Mouse (Mus musculus) kidney, postnatal 36 days (tissue): ENCODE data around the gene Ppm1n.

Source experiments
- DNase-seq, 2 experiments: peaks; one replicate each; pipeline ENCODE4 v3.0.0; 2021 to 2022; ENCODE audit warnings: mixed read lengths in 2 of 2

The Ppm1n gene

DNA sequence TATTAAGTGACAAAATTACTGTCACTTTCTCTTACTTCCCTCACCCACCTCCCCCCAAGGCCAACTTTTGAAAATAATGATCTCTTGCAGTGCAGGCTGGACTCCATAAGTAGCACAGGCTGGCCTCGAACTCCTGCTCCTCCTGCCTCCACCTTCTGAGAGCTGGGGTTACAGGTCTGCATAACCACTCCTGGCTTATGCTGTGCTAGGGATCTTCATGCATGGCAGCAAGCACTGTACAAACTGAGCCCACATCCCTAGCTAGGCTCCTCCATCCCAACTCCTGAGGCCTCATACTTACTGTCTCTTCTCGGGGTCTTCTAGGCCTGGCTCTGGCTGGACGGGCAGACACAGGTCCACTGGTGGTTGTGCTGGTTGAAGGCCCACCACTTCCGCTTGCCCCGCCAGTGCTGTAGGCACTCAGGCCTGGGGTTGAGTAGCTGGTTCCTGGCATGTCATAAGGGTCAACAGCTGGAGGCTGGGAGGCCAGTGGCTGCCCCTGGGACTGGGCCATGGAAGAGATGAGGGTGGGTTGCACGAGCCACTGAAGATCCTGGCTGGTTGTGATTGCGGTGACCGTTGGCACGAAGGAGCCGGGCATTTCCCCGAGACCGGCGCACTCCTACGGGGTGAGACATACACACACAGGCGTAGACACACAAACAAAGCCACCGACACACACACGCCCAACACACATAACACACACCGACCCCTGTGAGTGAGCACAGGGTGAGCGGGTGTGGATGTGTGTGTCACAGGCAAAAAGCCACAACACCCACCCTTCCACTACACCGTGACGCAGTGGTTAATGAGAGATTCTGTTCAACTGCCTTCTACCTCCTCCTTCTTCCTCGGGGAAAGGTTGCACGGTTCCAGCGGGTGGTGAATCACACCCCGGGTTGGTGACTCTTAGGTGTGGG lies 27.2 kb upstream of the Ppm1n start:
- DNase-seq = no peak

DNA sequence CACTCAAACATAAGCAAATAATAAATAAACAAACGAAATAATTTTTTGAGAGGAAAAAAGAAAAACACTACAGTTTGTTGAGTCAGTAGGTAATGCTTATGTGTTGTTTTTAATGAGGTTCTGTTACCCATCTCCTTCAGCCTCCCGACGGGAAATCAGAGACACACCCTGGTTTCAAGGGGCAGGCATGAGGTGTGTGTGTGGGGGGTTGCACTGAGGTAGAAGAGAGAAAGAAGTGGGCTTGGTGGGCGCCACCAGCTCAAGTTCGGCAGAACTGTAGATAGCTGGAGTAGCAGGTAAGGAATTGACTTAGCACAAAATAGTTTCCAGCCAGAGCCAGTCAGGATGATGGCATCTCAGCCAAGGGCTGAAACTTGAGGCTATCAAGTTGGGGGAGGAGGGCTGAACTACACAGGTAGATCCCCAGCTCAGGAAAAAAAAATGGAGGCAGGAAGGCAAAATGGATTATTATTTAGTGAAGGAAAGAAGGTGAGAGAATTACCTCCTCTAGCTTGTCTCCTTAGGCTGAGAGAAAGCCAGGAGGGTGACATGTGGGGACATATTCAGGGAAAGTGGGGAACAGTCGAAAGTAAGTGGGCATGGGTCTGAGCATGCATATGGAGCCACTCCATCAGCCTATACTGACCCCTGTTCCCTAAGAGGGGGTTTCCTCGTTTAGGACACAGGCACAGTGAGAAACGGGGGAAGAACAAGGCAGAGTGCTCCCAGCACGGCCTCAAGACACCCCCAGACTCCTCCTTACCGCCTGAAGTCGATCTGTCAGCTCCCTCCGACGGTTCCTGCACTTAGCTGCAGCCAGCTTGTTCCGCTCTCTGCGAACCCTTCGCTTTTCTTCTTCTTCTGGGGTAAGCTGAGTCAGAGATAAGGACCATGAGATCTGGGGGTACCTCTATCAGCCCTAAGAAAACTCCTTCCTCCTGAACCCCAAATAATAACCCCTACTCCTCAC lies 26.2 kb upstream of the Ppm1n start:
- no peak for DNase-seq

DNA sequence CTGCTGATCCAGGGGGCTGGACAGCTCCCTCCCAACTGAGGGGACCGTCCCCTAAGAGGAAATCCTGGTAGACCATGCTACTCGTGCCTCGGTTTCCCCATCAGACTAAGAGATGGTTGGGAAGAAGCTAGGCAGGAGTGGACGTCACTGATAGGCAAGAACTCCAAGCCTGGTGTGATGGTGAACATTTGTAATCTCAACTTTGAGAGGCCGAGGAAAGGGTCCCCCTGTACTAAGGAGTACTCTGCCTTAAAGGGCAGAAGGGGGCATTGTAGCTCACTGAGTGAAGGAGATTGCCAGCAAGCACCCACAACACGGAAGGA lies 25.5 kb upstream of the Ppm1n start:
- DNase-seq = no peak

DNA sequence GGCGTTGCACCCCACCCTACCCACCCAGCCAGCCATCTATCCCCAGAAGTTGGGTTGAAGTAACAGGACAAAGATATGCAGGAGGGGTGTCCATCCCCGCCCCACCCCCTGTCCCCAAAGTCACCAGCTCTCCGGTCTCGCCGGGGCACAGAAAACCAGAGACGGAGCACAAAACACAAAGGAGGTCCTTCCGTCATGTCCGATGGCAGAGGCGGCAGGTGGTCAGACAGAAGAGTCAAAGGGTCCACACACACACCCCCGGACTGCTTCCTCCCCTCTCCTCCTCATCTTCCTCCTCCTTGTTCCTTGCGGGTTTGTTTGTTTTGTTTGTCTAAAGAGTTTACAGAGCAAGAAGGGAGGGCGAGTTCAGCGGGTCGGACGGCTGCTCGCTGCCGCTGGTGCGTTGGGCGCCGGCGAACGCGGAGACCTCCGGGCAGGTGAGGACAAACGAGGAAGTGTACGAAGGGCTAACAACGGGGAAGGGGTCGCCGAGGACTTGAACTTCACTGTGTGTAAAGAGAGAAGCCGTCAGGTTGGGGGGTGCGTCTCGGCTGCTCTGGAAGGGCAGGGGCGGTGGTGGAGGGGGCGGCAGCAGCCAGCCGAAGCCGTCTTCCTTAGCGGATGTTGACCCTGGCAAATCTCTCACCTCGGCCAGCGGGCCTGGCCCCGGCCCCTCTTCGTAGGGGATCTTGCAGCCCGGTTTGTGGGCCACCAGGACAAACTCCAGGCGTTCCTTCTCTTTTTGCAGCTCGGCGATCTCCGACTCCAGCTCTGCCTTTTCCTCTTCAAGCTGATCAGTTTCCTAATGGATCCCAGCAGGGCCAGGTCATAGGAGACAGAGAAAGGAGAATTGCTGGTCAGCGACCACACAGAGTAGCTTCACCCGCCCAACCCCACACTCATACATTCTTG lies 24.9 kb upstream of the Ppm1n start:
- DNase-seq = no peak

DNA sequence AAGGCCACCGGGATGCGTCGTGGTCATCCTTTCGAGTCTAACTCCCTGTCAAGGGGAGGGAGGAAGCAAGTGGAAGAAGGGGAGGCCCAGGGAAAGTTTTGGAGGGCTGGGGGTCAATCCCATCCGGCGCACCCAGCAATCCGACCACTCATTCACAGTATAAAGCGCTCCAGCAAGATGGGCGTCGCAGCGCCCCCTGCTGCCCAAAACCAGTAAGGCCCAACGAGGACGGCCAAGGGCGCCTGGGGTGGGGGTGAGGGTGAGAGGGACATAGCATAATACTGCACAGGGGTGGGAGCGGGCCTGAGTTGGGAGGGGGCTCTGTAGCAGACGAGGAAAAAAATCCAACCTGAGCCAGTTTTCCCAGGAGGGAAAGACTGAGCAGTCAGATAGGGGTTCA lies 23.9 kb upstream of the Ppm1n start:
- DNase-seq = peak; percentile 64 to 90

DNA sequence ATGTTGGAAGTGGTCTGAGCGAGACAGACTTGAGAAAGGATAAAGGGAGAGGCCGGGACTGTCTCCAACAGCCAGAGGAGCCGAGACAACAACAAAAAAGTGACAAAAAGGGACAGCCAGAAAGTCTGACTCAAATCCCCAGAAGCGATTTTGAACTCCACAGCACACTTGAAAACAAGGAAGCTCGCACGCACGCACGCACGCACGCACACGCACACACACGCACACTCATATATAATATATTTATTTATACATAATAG lies 23.1 kb upstream of the Ppm1n start:
- no peak for DNase-seq

DNA sequence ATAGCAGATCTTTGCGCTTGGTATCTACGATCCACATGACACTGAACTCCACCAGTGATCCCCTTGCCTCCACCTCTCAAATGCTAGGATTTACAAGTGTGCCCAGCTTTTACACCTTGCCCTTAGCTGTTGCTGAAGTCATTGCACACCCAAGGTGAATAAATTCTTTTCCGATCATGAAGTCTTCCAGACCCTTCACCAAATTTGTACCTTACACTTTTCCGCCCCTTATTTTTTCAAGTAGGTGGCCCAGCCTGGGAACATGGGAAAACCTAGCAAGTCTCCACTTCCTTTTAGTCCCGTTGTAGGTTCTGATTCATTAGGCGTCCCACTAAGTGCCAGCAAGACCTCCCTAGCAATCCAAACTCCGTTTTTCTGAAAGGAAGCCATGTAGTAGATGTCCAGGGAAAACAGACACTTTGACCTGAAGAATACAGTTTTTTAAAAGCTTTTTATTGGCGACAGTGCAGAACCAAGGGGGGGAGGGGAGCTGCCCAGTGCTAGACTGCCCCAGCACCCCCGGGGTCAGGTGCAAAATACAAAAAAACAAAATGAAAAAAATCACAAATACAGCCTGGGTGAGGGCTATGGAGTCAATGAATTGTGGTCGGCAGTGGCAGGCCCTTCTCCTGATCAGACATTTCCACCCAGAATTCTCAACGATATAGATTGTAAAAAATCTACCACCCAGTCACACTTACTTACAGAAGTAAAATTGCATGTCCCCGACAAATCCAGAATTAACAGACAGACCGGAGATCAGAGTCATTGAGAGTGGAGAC lies 22.6 kb upstream of the Ppm1n start:
- no peak for DNase-seq

DNA sequence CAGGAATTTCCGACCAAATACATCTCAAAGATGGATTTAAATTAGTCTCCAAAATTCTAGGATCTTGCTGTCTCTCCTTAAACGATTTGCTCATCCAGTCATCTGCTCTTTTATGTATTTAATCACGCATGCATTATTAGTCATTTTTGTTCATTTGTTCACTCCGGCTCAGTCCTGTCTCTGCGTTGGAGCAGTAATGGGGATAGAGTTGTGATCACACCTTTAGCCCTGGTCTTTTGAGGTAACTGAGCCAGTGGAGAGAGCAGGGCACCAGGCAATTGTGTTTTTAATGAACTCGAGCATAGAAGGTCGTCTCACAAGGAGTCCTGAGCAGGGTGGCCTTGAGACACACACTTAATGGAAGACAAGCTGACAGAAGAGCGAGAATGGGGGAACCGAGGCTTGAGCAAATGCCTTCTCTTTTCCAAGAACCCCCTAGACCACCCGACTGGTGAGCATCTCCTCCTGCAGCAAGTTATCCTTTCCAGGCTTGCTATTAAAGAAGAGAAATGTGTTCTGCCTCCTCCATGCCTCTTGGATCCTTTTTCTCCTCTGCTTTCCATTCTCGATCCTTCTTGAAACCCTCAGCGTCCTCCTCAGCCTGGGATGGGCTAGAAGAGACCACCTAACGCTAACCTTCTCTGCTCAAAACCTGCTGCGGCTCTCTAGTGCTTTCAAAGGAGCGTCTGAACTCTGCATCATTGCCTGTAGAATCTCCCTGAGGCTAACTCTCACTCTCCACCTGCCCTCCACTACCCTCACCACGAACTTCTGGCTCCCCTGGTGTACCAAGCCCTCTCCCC lies 21.8 kb upstream of the Ppm1n start:
- DNase-seq = no peak

DNA sequence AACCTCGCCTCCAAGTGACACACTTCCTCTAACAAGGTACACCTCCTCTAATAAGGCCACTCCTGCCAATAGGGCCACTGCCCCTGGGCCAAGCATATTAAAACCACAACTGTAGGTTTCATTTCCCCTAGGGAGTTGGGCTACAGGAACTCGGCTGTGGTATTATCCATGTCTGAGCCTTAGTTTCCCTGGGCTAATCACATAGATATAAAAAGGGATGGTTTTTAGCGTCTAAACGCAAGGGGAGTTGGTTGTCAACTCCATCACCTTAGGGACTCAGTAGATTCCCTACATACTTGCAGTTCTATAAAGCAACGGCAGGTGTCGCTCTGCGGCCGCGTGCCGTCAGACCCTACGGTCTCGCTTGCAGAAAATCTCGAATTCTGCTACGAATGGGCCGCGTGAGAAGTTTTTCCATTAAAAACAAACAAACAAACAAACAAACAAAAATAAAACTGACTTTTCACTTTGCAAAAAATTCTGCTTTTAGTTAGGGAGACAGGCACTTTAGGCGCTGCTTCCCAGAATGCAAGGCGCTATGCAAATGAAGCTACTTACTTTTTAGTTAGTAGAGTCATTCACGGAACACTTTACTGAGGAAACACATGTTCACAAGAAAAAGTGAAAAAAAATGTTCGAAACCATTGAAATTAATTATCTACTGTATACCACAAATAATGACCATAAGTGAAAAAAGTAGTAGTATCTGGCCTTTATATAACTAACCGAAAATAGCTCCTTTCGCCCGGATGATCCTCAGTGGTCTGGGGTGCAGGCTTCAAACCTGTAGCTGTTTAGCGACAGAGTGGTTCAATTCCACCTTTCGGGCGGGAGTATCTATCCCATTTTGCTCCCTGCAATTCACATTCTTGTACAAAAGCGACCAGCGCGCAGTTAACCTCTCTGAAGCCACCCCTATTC lies 20.9 kb upstream of the Ppm1n start:
- DNase-seq = peak; percentile 85 to 90

DNA sequence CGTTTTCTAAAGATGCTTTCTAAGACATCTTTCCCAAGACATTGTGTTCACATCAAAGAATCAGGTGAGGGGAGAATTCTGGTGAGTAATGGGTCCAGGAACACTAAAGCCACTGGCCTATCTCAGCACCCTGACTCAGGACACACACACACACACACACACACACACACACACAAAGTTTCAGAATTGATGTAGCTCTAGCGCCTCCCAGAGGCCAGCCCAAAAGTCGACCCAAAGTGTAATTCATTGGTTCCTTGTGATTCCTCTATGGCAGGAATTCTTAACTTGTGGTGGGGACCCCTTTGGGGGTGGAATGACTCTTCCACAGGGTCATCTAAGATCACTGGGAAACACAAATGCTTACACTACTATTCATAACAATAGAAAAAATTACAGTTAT lies 19.3 kb upstream of the Ppm1n start:
- peak; percentile 48 to 73 for DNase-seq

DNA sequence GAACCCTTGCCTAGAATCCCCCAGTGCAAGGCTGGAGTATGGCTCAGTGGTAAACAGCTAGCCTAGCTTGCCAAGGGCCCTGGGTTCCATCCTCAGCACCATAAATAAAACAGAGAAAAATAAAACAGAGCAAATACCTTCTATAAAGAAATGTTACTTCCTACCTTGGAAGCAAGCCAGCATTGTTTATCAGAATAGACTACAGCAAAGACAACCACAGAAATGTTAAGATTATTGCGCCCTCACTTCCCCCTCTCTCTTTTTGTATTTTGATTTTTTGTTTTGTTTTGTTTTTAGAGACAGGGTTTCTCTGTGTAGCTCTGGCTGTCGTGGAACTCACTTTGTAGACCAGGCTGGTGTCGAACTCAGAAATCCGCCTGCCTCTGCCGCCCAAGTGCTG lies 17.9 kb upstream of the Ppm1n start:
- no peak for DNase-seq

DNA sequence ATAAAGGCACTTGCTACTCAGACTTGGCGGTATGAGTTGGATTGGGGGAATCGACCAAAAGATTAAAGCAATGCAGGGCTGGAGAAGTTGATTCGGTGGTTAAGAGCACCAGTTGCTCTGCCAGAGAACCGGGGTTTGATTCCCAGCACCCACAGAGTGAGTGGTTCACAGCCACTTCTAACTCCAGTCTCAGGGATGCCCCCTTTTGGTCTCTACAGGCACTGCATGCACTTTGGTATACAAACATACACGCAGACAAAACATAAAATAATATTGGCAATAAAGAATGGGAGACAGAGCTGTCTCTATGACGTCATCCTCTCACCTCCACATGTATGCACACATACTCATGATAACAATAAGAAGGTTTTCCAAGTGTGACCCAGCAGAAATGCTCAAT lies 17.2 kb upstream of the Ppm1n start:
- no peak for DNase-seq

DNA sequence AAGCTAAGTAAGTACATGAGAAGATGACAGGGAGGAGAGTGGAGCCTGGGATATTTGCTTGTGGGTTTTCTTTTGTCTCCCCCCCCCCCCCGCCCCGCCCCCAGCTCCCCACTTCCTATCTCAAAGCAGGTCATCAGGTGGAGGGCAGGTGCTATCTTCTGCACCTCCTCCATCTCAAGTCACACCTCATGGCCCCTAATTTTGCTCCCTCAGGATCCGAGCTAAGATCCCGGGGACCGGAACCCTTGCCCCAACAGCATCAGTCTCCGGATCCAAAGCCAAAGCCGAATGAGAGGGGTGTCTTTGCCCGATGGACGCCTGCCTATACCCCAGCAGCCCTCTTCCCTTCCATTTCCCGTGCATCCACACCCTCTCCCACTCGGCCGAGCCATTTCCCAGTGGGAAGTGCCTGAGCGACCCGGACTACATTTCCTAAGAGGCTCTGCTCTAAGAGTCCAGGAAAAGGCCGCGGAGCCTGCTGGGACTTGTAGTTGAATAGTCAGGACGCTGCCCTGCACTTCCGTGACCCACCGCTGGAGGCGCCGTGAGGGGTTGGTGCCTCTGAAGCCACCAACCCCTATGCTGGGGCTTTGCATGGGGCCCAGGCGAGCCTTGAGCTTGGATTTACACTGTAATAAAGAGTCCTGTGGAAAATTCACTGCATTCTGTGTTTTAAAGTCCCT lies 15.8 kb upstream of the Ppm1n start:
- peak; percentile 98 to 99 for DNase-seq

DNA sequence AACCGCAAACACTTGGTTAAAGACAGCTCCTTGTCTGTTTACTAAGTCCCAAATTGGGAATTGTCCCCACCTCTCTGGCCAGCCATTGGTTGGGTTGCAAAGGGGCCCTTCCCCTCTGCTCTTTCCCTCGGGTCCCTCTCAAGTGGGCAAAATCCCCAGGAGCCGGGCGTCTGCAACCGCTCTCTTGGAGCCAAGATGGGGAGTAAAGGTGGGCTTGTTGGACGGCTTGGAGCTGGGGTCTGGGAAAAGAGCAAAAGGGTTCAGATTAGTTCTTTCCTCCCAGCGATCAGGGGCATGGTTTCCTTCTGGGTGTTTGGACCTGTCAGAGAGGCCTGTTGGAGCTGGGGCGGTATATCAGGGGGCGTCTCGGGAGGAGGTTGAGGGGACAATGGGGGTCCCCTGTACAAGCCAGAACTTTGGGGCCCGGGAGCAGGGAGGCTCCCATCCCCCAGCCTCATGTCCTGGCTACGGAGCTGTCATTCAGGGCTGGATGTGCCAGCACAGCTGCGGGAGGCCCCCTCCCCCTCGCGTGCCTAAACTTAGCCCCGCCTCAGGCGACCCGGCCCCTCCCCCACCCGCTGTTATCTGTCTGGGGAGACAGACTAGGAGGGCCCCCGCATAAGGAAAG lies 11.2 kb upstream of the Ppm1n start:
- peak in 1 of 2 experiments; percentile 43 for DNase-seq

DNA sequence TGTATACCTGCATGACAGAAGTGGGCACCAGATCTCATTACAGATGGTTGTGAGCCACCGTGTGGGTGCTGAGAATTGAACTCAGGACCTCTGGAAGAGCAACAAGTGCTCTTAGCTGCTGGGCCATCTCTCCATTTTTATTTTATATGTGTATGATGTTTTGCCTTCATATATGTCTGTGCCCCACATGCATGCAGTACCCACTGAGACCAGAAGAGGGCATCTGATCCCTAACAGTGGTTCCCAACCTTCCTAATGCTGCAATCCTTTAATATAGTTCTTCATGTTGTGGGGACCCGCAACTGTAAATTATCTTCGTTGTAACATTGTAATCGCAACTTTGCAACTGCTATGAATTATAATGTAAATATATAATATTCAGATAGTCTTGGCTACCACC lies 4.9 kb upstream of the Ppm1n start:
- DNase-seq = peak; percentile 44 to 82

DNA sequence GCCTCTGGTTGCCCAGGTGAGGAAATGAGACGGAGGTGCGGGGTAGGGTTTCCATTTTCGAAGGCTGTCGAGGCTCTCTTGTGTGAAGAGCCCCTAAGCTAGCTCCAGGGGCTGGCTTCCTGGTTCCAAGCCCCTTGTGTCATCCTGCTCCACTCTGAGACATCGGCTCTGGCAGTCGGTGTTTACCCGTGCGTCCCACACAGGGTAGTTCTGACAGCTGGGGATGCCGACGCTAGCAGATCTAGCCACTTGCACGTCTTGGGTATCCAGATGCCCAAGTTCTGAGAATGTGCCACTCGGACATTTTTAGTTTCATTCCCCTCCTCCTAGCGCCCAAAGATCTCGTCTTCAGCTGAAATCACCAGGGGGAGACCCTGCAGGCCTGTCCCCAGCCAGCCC lies 3.5 kb upstream of the Ppm1n start:
- DNase-seq = no peak

DNA sequence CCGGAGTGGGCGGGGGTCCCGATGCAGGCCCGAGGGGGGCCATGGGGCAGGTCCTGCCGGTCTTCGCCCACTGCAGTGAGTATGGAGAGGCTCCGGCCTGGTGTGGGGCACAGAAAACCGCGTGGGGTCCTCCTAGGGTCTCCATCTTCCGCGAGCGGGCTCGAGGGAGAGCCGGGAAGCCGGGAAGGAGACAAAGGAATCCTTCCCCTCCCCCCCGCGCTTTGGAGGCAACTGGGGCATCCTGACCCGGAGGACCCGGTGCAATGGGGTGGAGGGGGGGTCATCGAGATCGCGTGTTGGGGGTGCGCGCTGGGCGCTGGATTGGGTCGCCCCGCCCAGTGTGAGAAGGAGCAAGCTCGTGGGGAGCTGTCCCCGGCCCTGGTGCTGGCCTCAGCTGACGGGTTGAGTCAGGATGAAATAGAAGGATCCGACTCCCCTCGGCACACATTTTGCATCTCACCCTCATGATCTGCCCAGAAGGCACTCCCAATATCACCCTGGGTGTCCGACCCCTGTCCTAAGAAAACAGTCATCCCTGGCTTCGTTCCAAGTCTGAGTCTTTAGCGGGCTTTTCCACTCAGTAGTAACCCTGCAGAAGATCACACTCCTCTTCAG lies 3.0 kb upstream of the Ppm1n start:
- peak; percentile 51 to 87 for DNase-seq

DNA sequence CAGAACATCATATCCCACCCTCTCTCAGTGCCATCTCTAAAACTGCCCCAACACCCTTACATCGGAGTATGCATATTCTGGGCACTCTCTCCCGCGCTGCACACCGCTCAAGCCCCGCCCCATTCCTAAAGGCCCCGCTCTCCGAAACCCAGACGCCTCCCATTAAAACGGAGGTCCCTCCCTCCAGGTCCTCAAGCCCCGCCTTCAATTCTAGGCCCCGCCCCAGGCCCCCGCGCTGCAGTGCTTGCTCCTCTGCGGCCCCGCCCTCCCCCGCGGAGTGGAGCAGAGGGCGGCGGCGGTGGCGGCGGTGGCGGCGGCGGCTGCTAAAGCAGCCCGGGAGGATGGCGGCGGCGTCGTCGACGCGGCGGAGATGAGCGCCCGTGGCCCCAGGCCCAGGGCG lies 2.5 kb upstream of the Ppm1n start, which contains the start of gene Rtn2:
Gene Rtn2 (plus strand): TSS at position 240 of the 400 bp plus-strand sequence.
- peak; percentile 78 to 91 for DNase-seq
